Mouse (Mus musculus) ES-E14 (cell line): Measurements from ENCODE around the gene Rnf128.

Experiments
- HCFC1 ChIP-seq: IDR thresholded peaks from 2 replicates; pipeline ENCODE4 v1.6.1; 2012; ENCODE audit warnings: low read length, inconsistent platforms, borderline replicate concordance; ENCODE audit not compliant: insufficient read depth
- MAFK ChIP-seq: IDR thresholded peaks from 2 replicates; pipeline ENCODE4 v1.6.1; 2014; ENCODE audit warnings: mild to moderate bottlenecking, low read depth, low read length, inconsistent platforms; ENCODE audit not compliant: insufficient read depth
- ZC3H11A ChIP-seq: IDR thresholded peaks from 2 replicates; pipeline ENCODE4 v1.6.1; 2012; ENCODE audit warnings: low read depth, mild to moderate bottlenecking, inconsistent platforms, low read length, borderline replicate concordance

DNA sequence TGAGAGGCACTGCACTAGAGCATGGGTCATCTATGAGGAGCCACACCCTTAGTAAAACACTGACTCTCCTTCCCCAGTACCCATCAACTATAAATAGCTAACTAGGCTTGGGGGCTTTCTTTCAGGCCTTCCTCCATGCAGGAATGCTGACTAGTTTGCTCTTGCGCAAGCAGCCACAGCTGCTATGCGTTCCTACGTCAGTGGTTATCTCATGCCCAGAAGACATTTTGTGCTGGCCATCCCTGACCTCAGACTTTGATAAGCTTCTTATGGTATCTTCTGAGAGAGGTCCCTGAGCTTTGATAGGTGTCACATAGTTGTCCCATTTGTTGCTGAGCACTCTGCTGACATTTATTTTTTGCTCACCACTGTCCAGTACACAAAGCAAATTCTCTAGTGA, 90.2 kb downstream of the Rnf128 start:
- no peak for TF ChIP-seq HCFC1
- TF ChIP-seq MAFK = no peak
- no peak for TF ChIP-seq ZC3H11A
